Mouse (Mus musculus) G1E (cell line): Measurements from ENCODE around the gene Pcgf1. TPM values are rescaled to one million over a fixed set of nuclear protein-coding genes. Genes with fewer than 3 reads are reported as not detected.
A peak's percentile ranks its signal among the peaks of the same experiment; 100 is the strongest.

Experiments used
- ATAC-seq: 2 replicates; pipeline ENCODE4 v1.8.0; 2016; ENCODE audit warnings: mild to moderate bottlenecking; ENCODE audit not compliant: insufficient number of reproducible peaks, poor library complexity, low FRiP score, severe bottlenecking; ENCODE audit errors: extremely low read depth
- DNase-seq: peaks from one replicate; pipeline ENCODE4 v3.0.0; 2012; ENCODE audit warnings: low spot score
- H3K27me3 ChIP-seq: 2 replicates; pipeline ENCODE4 v1.6.1; 2012; ENCODE audit warnings: mild to moderate bottlenecking, low read length, inconsistent platforms; ENCODE audit not compliant: insufficient read depth
- H3K36me3 ChIP-seq: replicated peaks from 2 replicates; pipeline ENCODE3; 2012; ENCODE audit warnings: mild to moderate bottlenecking, inconsistent platforms
- H3K4me1 ChIP-seq: 2 replicates; pipeline ENCODE4 v1.6.1; 2012; ENCODE audit warnings: low read depth, low read length, inconsistent platforms, mixed read lengths; ENCODE audit not compliant: insufficient read depth
- H3K4me3 ChIP-seq: 2 replicates; pipeline ENCODE4 v1.5.1; 2012; ENCODE audit warnings: low read depth, mild to moderate bottlenecking, inconsistent platforms, low read length, moderate library complexity, mixed read lengths
- H3K9me3 ChIP-seq: replicated peaks from 2 replicates; pipeline ENCODE4 v1.6.1; 2012; ENCODE audit warnings: inconsistent platforms
- CTCF ChIP-seq: IDR thresholded peaks from 2 replicates; pipeline ENCODE4 v1.5.1; 2012; ENCODE audit warnings: low read depth, low read length, inconsistent platforms, mixed read lengths
- GATA1 ChIP-seq: IDR thresholded peaks from 2 replicates; pipeline ENCODE4 v1.6.1; 2012; ENCODE audit warnings: borderline replicate concordance, low read length, inconsistent platforms, mixed read lengths
- GATA2 ChIP-seq: IDR thresholded peaks from 2 replicates; pipeline ENCODE4 v1.6.1; 2012; ENCODE audit warnings: low read depth, low read length, inconsistent platforms, borderline replicate concordance
- POLR2AphosphoS5 ChIP-seq: IDR thresholded peaks from 2 replicates; pipeline ENCODE4 v1.6.1; 2012; ENCODE audit warnings: low read depth, low read length, inconsistent platforms; ENCODE audit not compliant: insufficient replicate concordance
- TAL1 ChIP-seq: conservative IDR thresholded peaks from 2 replicates; pipeline ENCODE4 v1.6.1; 2012; ENCODE audit warnings: low read depth, low read length, inconsistent platforms, mixed read lengths
- polyA plus RNA-seq: library from polyadenylated mRNA; stranded (reverse); fragments of >175 nt; gene quantifications from 2 replicates; pipeline ENCODE4 v1.2.3, GENCODE M21; 2012
- total RNA-seq, 2 experiments: library from RNA; stranded (forward) in 1 of 2; stranded (reverse) in 1 of 2; fragments of 200-1000 nt in 1 of 2; fragments of >200 nt in 1 of 2; fragmentation: Nextera tagmentation in 1 of 2; gene quantifications; 2 replicates each; pipeline ENCODE4 v1.2.3; 2014 to 2017

Gene Pcgf1
- total and polyA plus RNA-seq, 3 experiments = 10.8 to 57.1 (median 14.5) TPM

- no peaks in the 10 kb centered on the region for H3K27me3 ChIP-seq
- no peaks in the 10 kb centered on the region for H3K9me3 ChIP-seq
- peak; percentile 99 for DNase-seq
- TF ChIP-seq GATA2 (no peak), POLR2AphosphoS5 (0 out of 2 replicates have a peak, but pooled peaks have one; percentile 52), CTCF (no peak)
- ATAC-seq = peak; percentile 93
- peak within 1 kb of the TSS; percentile 80 for H3K4me3 ChIP-seq
- H3K36me3 ChIP-seq = peaks cover 61% of the 10 kb centered on the region
- peaks cover 84% of the 10 kb centered on the region for H3K4me1 ChIP-seq
Observed at GRCm38 (mm10) chr6:83120930-83121862, 43.5 kb downstream of the Pcgf1 start, which contains the start of gene Wbp1. TSS of gene Wbp1 (minus strand) at chr6:83121559.

GRCm38 (mm10) chr6:83121863-83122710 is 44.4 kb downstream of the Pcgf1 start:
- DNase-seq = no peak
- TF ChIP-seq POLR2AphosphoS5 (no peak), GATA2 (no peak), CTCF (no peak), GATA1 (no peak), TAL1 (no peak)

DNA sequence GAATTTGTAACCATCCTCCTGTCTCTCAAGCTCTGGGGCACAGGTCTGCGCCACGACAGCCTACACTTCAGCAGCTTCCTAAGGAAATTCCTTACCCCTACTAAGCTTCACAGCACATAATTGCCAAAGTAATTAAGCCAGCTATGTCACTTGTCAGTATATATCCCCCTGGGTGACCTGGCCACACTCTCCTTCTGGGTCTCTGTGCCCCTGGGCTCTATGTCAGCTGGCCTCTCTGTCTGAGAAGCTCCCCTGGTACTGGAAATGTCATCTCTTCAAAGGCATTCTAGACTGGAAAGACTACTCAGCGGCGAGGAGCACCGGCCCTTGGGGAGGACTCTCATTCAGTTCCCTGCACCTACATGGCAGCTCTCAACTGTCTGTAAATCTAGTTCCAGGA is 45.3 kb downstream of the Pcgf1 start:
- TF ChIP-seq GATA1 = no peak
- no peak for TF ChIP-seq CTCF
- no peak for TF ChIP-seq TAL1
- TF ChIP-seq POLR2AphosphoS5 = no peak
- no peak for TF ChIP-seq GATA2
- Histone ChIP-seq H3K9me3 (no peaks in the 10 kb centered on the region), H3K27me3 (no peaks in the 10 kb centered on the region), H3K36me3 (peaks cover 44% of the 10 kb centered on the region), H3K4me3 (no peak overlapping the region; the same call in 1 of the 2 replicates), H3K4me1 (peaks cover 69% of the 10 kb centered on the region)
- DNase-seq (no peak), ATAC-seq (no peak)

More at GRCm38 (mm10) chr6:83121863-83122710, 44.4 kb downstream of the Pcgf1 start:
- no peak for ATAC-seq
- no peaks in the 10 kb centered on the region for H3K9me3 ChIP-seq
- H3K4me3 ChIP-seq = peak overlapping the region; percentile 80
- H3K27me3 ChIP-seq = no peaks in the 10 kb centered on the region
- peaks cover 53% of the 10 kb centered on the region for H3K36me3 ChIP-seq
- peaks cover 78% of the 10 kb centered on the region for H3K4me1 ChIP-seq

- DNase-seq (peak; percentile 57), ATAC-seq (no peak)
- H3K9me3 ChIP-seq = no peaks in the 10 kb centered on the region
- peaks cover 25% of the 10 kb centered on the region for H3K36me3 ChIP-seq
- H3K4me3 ChIP-seq = peak overlapping the region; percentile 77
- TF ChIP-seq TAL1 = no peak
- TF ChIP-seq CTCF = no peak
- no peak for TF ChIP-seq GATA2
- TF ChIP-seq POLR2AphosphoS5 = no peak
- no peak for TF ChIP-seq GATA1
- H3K4me1 ChIP-seq = peaks cover 50% of the 10 kb centered on the region
- H3K27me3 ChIP-seq = no peaks in the 10 kb centered on the region
Observed at GRCm38 (mm10) chr6:83124851-83125312, 47.2 kb downstream of the Pcgf1 start.

DNA sequence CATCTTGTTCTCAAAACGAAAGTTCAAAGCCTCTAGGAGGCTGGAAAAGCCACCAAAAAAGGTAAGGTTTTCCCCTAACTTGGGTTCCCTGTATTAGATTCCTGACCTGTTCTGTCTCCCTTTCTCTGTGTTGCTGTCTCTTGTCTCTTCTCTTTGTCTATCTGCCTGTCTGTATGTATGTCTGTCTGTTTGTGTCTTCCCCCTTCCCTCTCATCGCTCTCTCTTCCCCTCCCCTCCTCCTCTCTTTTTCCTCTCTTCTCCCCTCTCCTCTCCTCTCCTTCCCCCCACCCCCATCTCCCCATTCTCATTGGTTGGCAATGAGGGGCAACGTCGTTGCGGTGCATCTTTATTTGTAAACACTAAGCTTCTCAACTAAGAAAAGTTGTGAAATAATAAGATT is 47.7 kb downstream of the Pcgf1 start, which contains the start of gene Ino80b:
TSS of gene Ino80b (minus strand) at position 101 of the 400 bp plus-strand sequence.
- H3K27me3 ChIP-seq = no peaks in the 10 kb centered on the region
- peak within 1 kb of the TSS; percentile 77 for H3K4me3 ChIP-seq
- H3K4me1 ChIP-seq = peaks cover 46% of the 10 kb centered on the region
- peaks cover 21% of the 10 kb centered on the region for H3K36me3 ChIP-seq
- TF ChIP-seq CTCF (no peak), POLR2AphosphoS5 (no peak), GATA2 (no peak), TAL1 (no peak), GATA1 (no peak)
- no peaks in the 10 kb centered on the region for H3K9me3 ChIP-seq
- ATAC-seq (no peak), DNase-seq (no peak)

DNA sequence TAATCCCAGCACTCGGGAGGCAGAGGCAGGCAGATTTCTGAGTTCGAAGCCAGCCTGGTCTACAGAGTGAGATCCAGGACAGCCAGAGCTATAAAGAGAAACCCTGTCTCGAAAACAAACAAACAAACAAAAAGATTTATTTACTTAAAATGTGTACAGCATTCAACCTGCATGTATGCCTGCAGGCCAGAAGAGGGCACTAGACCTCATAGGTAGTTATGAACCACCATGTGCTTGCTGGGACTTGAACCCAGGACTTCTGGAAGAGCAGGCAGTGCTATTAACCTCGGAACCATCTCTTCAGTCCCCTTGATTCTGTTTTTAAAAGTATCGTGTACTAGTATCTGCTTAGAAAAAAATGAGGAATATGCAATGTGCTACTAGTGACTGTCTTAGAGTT is 49.8 kb downstream of the Pcgf1 start:
- Histone ChIP-seq H3K36me3 (peaks cover 15% of the 10 kb centered on the region), H3K4me3 (no peak overlapping the region), H3K27me3 (no peaks in the 10 kb centered on the region; the same call in 1 of the 2 replicates), H3K9me3 (no peaks in the 10 kb centered on the region), H3K4me1 (peaks cover 43% of the 10 kb centered on the region)
- no peak for DNase-seq
- ATAC-seq = no peak
- peak; percentile 31; the same call in 1 of the 2 replicates for TF ChIP-seq CTCF
- no peak for TF ChIP-seq TAL1
- TF ChIP-seq POLR2AphosphoS5 = no peak
- TF ChIP-seq GATA2 = no peak
- no peak for TF ChIP-seq GATA1
